Mouse (Mus musculus): ENCODE data around the gene Aatk.

DNA sequence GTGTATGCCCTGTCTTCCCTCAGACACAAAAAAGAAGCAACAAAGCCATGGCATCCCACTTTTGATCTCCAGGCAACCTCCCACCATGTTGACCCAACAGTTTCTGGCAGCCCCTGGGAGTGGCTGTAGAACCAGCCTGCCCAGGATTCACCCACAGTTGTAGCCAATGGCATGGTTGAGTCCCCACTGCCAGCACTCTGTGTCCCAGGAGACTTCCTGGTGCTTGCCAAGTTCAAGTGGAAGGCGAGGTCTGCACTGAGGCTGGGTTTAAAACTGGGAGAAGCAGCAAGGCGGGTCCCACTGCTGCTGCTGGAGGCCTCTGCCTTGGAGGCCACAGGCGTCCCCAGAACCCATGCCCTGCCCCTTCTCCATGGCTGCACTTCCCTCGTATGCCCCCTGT lies 73.2 kb downstream of the Aatk start:
- no peak for TF ChIP-seq CTCF (IDR thresholded peaks at IDR 0.05; ENCODE audit: borderline replicate concordance, extremely low read depth, insufficient read depth, insufficient read length)
- no peak for TF ChIP-seq POLR2A (IDR thresholded peaks at IDR 0.05; ENCODE audit: borderline replicate concordance, extremely low read depth, insufficient read depth, insufficient read length, poor library complexity, severe bottlenecking)
